Mouse (Mus musculus): ENCODE data around the gene AL732309.1.

GRCm38 (mm10) chr2:25272515-25272914 is 25.9 kb upstream of the AL732309.1 start:
- TF ChIP-seq CTCF (conservative IDR thresholded peaks at IDR 0.05; ENCODE audit: low read length) (no peak), NANOG (IDR thresholded peaks at IDR 0.05; ENCODE audit: borderline replicate concordance, low read length) (no peak), POU5F1 (IDR thresholded peaks at IDR 0.05; ENCODE audit: borderline replicate concordance, low read length) (no peak)
